Mouse (Mus musculus): ENCODE measurements around the gene St7. TPM values are rescaled to one million over a fixed set of nuclear protein-coding genes. Genes with fewer than 3 reads are reported as not detected.

St7 gene
- polyA plus RNA-seq, 1 experiment: 8.4 TPM

GRCm38 (mm10) chr6:17923894-17924505, 231.3 kb downstream of the St7 start:
- Histone ChIP-seq H3K36me3 (ENCODE audit: control insufficient read depth, insufficient read depth) (no peaks in the 10 kb centered on the region), H3ac (ENCODE audit: control insufficient read depth, insufficient read length, low read depth) (no peak overlapping the region), H3K27me3 (ENCODE audit: control insufficient read depth, insufficient read depth, insufficient read length) (no peaks in the 10 kb centered on the region), H3K79me3 (ENCODE audit: low read depth) (no peaks in the 10 kb centered on the region), H3K4me3 (ENCODE audit: insufficient read depth, poor library complexity, severe bottlenecking) (no peak overlapping the region), H3K79me2 (ENCODE audit: control insufficient read depth, insufficient read depth) (no peaks in the 10 kb centered on the region)
- TF ChIP-seq USF1 (IDR thresholded peaks at IDR 0.05; ENCODE audit: low read depth): no peak
- TF ChIP-seq MYOD1 (IDR thresholded peaks at IDR 0.05; ENCODE audit: control insufficient read depth, insufficient read length, low read depth): no peak
- TF ChIP-seq CTCF (IDR thresholded peaks at IDR 0.05; ENCODE audit: control insufficient read depth, insufficient read depth, insufficient read length): no peak
- TF ChIP-seq MAX (IDR thresholded peaks at IDR 0.05): no peak
- TF ChIP-seq MYOG (IDR thresholded peaks at IDR 0.05; ENCODE audit: control insufficient read depth, extremely low read depth, insufficient read length): no peak
- no peak for TF ChIP-seq FOSL1 (IDR thresholded peaks at IDR 0.05; ENCODE audit: insufficient read depth, low read length, poor library complexity, severe bottlenecking)
- no peak for TF ChIP-seq CEBPB (IDR thresholded peaks at IDR 0.05; ENCODE audit: low read depth)

GRCm38 (mm10) chr6:17925267-17925666, 232.5 kb downstream of the St7 start:
- Histone ChIP-seq H3K27me3 (ENCODE audit: control insufficient read depth, insufficient read depth, insufficient read length) (no peaks in the 10 kb centered on the region), H3ac (ENCODE audit: control insufficient read depth, insufficient read length, low read depth) (no peak overlapping the region), H3K36me3 (ENCODE audit: control insufficient read depth, insufficient read depth) (no peaks in the 10 kb centered on the region), H3K79me3 (ENCODE audit: low read depth) (no peaks in the 10 kb centered on the region), H3K4me3 (ENCODE audit: insufficient read depth, poor library complexity, severe bottlenecking) (no peak overlapping the region), H3K79me2 (ENCODE audit: control insufficient read depth, insufficient read depth) (no peaks in the 10 kb centered on the region)
- no peak for TF ChIP-seq MYOD1 (IDR thresholded peaks at IDR 0.05; ENCODE audit: control insufficient read depth, insufficient read length, low read depth)
- TF ChIP-seq MYOG (IDR thresholded peaks at IDR 0.05; ENCODE audit: control insufficient read depth, extremely low read depth, insufficient read length): no peak
- no peak for TF ChIP-seq CEBPB (IDR thresholded peaks at IDR 0.05; ENCODE audit: low read depth)
- no peak for TF ChIP-seq MAX (IDR thresholded peaks at IDR 0.05)
- no peak for TF ChIP-seq FOSL1 (IDR thresholded peaks at IDR 0.05; ENCODE audit: insufficient read depth, low read length, poor library complexity, severe bottlenecking)
- no peak for TF ChIP-seq CTCF (IDR thresholded peaks at IDR 0.05; ENCODE audit: control insufficient read depth, insufficient read depth, insufficient read length)
- no peak for TF ChIP-seq USF1 (IDR thresholded peaks at IDR 0.05; ENCODE audit: low read depth)

GRCm38 (mm10) chr6:17927746-17928145, 235.0 kb downstream of the St7 start:
- Histone ChIP-seq H3K4me3 (ENCODE audit: insufficient read depth, poor library complexity, severe bottlenecking) (no peak overlapping the region), H3K79me2 (ENCODE audit: control insufficient read depth, insufficient read depth) (no peaks in the 10 kb centered on the region), H3ac (ENCODE audit: control insufficient read depth, insufficient read length, low read depth) (no peak overlapping the region), H3K36me3 (ENCODE audit: control insufficient read depth, insufficient read depth) (no peaks in the 10 kb centered on the region), H3K79me3 (ENCODE audit: low read depth) (no peaks in the 10 kb centered on the region), H3K27me3 (ENCODE audit: control insufficient read depth, insufficient read depth, insufficient read length) (no peaks in the 10 kb centered on the region)
- no peak for TF ChIP-seq MAX (IDR thresholded peaks at IDR 0.05)
- TF ChIP-seq FOSL1 (IDR thresholded peaks at IDR 0.05; ENCODE audit: insufficient read depth, low read length, poor library complexity, severe bottlenecking): no peak
- no peak for TF ChIP-seq MYOD1 (IDR thresholded peaks at IDR 0.05; ENCODE audit: control insufficient read depth, insufficient read length, low read depth)
- no peak for TF ChIP-seq MYOG (IDR thresholded peaks at IDR 0.05; ENCODE audit: control insufficient read depth, extremely low read depth, insufficient read length)
- no peak for TF ChIP-seq CTCF (IDR thresholded peaks at IDR 0.05; ENCODE audit: control insufficient read depth, insufficient read depth, insufficient read length)
- TF ChIP-seq CEBPB (IDR thresholded peaks at IDR 0.05; ENCODE audit: low read depth): no peak

DNA sequence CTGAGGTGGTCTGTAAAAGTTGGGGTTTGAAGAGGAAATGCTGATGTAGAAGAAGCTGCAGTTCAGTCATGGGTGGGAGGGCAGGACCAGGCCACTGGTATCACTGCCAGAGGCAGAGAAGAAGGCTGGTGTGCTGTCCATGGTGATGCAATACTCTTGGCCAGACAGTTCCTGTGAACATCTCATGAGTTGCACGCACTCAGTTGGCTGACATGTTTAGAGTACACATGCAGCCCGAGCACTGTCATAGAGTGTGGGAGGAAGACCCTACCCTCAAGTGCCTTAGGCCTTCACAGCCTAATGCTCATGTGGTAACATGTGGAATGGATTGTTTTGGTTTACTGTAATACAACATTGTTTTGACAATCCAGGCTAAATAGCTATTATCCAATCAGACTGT, 238.5 kb downstream of the St7 start:
- Histone ChIP-seq H3K79me2 (ENCODE audit: control insufficient read depth, insufficient read depth) (no peaks in the 10 kb centered on the region), H3K4me3 (ENCODE audit: insufficient read depth, poor library complexity, severe bottlenecking) (no peak overlapping the region), H3K36me3 (ENCODE audit: control insufficient read depth, insufficient read depth) (no peaks in the 10 kb centered on the region), H3K27me3 (ENCODE audit: control insufficient read depth, insufficient read depth, insufficient read length) (no peaks in the 10 kb centered on the region), H3K79me3 (ENCODE audit: low read depth) (no peaks in the 10 kb centered on the region), H3ac (ENCODE audit: control insufficient read depth, insufficient read length, low read depth) (no peak overlapping the region)
- TF ChIP-seq CEBPB (IDR thresholded peaks at IDR 0.05; ENCODE audit: low read depth) (no peak), MYOG (IDR thresholded peaks at IDR 0.05; ENCODE audit: control insufficient read depth, extremely low read depth, insufficient read length) (no peak)

- TF ChIP-seq MAX (IDR thresholded peaks at IDR 0.05) (no peak), FOSL1 (IDR thresholded peaks at IDR 0.05; ENCODE audit: insufficient read depth, low read length, poor library complexity, severe bottlenecking) (no peak), MYOD1 (IDR thresholded peaks at IDR 0.05; ENCODE audit: control insufficient read depth, insufficient read length, low read depth) (no peak), MYOG (IDR thresholded peaks at IDR 0.05; ENCODE audit: control insufficient read depth, extremely low read depth, insufficient read length) (no peak), CTCF (IDR thresholded peaks at IDR 0.05; ENCODE audit: control insufficient read depth, insufficient read depth, insufficient read length) (no peak), CEBPB (IDR thresholded peaks at IDR 0.05; ENCODE audit: low read depth) (no peak), USF1 (IDR thresholded peaks at IDR 0.05; ENCODE audit: low read depth) (no peak)
- H3K27me3 ChIP-seq (ENCODE audit: control insufficient read depth, insufficient read depth, insufficient read length): no peaks in the 10 kb centered on the region
Observed at GRCm38 (mm10) chr6:17931835-17932234, 239.1 kb downstream of the St7 start.

DNA sequence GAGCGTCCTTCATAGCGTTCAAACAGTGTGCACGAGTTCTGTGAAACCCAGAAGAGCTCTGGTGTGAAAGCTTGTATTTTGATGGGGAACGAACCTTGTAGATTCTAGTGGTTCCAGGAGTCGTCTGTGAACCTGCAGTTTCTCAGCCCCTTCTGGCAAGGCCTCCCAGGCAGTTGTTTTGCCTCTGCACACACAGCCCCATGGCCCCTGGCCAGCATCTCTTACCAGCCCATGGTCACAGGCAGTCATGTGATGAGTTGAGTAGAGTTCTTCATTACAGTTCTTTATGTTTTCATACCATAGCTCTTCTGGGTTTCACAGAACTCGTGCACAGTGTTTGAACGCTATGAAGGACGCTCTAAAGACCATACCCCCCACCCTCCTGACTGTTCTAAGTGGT, 240.1 kb downstream of the St7 start:
- Histone ChIP-seq H3K27me3 (ENCODE audit: control insufficient read depth, insufficient read depth, insufficient read length) (no peaks in the 10 kb centered on the region), H3K79me3 (ENCODE audit: low read depth) (no peaks in the 10 kb centered on the region), H3K4me3 (ENCODE audit: insufficient read depth, poor library complexity, severe bottlenecking) (no peak overlapping the region), H3K79me2 (ENCODE audit: control insufficient read depth, insufficient read depth) (no peaks in the 10 kb centered on the region), H3ac (ENCODE audit: control insufficient read depth, insufficient read length, low read depth) (no peak overlapping the region), H3K36me3 (ENCODE audit: control insufficient read depth, insufficient read depth) (no peaks in the 10 kb centered on the region)
- TF ChIP-seq CEBPB (IDR thresholded peaks at IDR 0.05; ENCODE audit: low read depth): no peak
- no peak for TF ChIP-seq FOSL1 (IDR thresholded peaks at IDR 0.05; ENCODE audit: insufficient read depth, low read length, poor library complexity, severe bottlenecking)
- no peak for TF ChIP-seq MYOG (IDR thresholded peaks at IDR 0.05; ENCODE audit: control insufficient read depth, extremely low read depth, insufficient read length)
- TF ChIP-seq MYOD1 (IDR thresholded peaks at IDR 0.05; ENCODE audit: control insufficient read depth, insufficient read length, low read depth): no peak
- no peak for TF ChIP-seq CTCF (IDR thresholded peaks at IDR 0.05; ENCODE audit: control insufficient read depth, insufficient read depth, insufficient read length)
- no peak for TF ChIP-seq USF1 (IDR thresholded peaks at IDR 0.05; ENCODE audit: low read depth)
- no peak for TF ChIP-seq MAX (IDR thresholded peaks at IDR 0.05)

More at GRCm38 (mm10) chr6:17931835-17932234, 239.1 kb downstream of the St7 start:
- Histone ChIP-seq H3K79me3 (ENCODE audit: low read depth) (no peaks in the 10 kb centered on the region), H3K4me3 (ENCODE audit: insufficient read depth, poor library complexity, severe bottlenecking) (no peak overlapping the region), H3ac (ENCODE audit: control insufficient read depth, insufficient read length, low read depth) (no peak overlapping the region), H3K79me2 (ENCODE audit: control insufficient read depth, insufficient read depth) (no peaks in the 10 kb centered on the region), H3K36me3 (ENCODE audit: control insufficient read depth, insufficient read depth) (no peaks in the 10 kb centered on the region)
